Mouse (Mus musculus): ENCODE measurements around the gene Prokr1.

Prokr1 gene

DNA sequence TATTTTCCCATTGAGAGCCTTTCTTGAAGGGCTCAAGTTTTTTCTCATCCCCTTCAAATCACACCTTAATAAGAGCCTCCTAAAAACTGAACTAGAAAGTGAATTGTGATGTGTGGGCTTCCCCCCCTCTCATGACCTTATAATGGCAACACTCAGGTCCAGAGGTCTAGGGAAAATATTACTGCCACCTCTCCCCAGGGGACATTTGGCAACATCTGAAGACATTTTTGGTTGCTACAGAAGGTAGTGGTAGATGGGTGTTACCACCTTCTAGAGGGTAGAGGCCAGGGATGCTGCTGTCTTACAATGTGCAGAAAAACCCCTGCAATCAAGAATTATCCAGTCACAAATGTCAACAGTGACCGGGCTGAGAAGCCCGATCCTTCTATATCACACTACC lies 60.2 kb downstream of the Prokr1 start:
- no peak for DNase-seq (ENCODE audit: low read depth in 1 of 2, low spot score in 2 of 2)
